Mouse (Mus musculus) leukemia stem cell, adult 10-12 weeks (primary cell): ENCODE measurements around the gene Tnfrsf1b. TPM values are rescaled to one million over a fixed set of nuclear protein-coding genes. Genes with fewer than 3 reads are reported as not detected.

Source experiments
- polyA plus RNA-seq: library from polyadenylated mRNA; stranded (reverse); fragments of >175 nt; gene quantifications from 2 replicates; pipeline ENCODE4 v1.2.3, GENCODE M21; 2012; ENCODE audit warnings: low replicate concordance

The Tnfrsf1b gene
- polyA plus RNA-seq: 62.3 and 123 TPM in 2 replicates

DNA sequence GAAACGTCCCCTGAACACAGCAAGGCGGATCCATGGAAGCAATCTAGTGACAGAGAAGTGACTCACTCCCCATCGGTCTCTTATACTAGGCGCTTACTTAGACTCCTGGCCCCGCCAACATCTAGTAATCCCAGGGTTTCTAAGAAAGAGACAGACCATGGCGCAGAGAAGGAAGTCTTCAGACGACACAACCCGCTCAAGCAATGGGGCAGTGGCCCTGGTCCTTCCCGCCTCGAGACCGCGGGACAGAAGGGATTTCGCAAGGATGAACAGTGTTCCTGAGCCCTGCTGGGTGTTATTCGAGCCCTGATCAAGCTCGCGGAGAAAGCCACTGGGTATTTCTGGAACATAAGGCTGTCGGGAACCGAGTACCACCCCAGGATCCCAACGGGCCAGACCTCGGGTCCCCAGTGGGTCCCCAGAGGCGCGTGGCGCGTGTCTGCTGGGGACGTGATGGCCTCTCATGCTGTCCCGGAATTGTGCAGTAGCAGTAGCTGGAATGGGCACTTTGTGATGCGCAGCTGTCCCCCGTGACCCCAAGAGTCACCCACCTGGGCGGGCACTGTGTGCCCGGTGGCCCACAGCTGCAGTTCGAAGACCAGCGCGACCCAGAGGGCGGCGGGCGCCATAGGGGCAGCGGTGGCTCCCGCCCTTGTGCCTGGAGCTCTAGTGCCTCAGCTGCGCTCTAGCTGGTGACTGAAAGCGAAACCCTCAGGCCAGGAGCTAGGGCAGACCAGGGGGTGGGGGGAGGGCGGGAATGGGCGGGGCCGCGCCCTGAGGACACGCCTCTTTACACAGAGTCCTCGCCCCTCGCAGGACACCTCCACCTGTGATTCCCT, at the start of gene Tnfrsf1b:
Gene Tnfrsf1b (minus strand): TSS at position 698 of the 839 bp plus-strand sequence.

DNA sequence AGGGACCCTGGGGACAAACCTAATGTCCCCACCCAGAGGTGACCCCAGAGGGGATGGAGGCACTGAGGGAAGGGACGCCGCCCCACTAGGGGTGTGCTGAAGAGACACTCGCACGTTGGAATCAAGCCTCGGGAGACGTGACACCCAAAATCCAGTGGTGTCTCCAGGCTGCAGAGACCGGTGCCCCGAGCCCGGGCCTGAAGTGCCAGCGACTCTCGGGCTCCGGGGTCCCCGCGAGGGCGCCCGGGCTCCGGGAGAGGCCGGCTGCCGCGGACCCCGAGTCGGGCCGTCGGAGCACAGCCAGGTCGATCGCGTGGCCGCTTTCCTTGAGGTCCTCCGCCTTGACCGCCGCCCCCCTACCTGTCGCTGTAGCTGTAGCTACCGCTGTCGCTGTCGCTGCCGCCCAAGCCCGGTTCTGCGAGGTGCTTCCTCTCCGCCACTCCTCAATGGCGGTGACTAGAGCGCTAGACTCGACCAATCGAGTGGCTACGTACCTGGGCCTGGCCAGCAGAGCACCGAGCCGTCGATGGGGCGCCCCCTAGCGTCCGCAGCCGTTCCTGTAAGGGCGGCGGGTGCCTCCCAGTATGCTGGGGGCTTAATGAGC, 52.0 kb downstream of the Tnfrsf1b start, which contains the start of gene Vps13d:
Gene Vps13d (minus strand): TSS at position 447 of the 604 bp plus-strand sequence.

Other genes with a start within 250 kb of the Tnfrsf1b start
- gene Vps13d, start 51.9 kb downstream of the Tnfrsf1b start, polyA plus RNA-seq: 0.90 and 8.8 TPM in 2 replicates
- 0.12 and 0.32 TPM in 2 replicates for gene Tnfrsf8, start 68.3 kb upstream of the Tnfrsf1b start, polyA plus RNA-seq